Mouse (Mus musculus) heart, postnatal 0 days (tissue): ENCODE measurements at regions not wholly inside any gene's neighbourhood (a gene's known extent, or its start where the extent isn't known, plus 50 kb on each side); places are given as distances from the start of the nearest gene placed in this dataset.

ENCODE experiments used
- CTCF ChIP-seq: IDR thresholded peaks from 2 replicates; pipeline ENCODE4 v1.5.1; 2016; ENCODE audit warnings: antibody characterized with exemption, control low read depth, low read depth
- EP300 ChIP-seq: IDR thresholded peaks from 2 replicates; pipeline ENCODE4 v1.6.1; 2016; ENCODE audit warnings: antibody characterized with exemption, low read depth

- TF ChIP-seq EP300 (no peak), CTCF (no peak)
These were observed 140.5 kb downstream of the Btg1 start for GRCm38 (mm10) chr10:96757311-96757710.
